Mouse (Mus musculus): ENCODE measurements around the gene Park7.

DNA sequence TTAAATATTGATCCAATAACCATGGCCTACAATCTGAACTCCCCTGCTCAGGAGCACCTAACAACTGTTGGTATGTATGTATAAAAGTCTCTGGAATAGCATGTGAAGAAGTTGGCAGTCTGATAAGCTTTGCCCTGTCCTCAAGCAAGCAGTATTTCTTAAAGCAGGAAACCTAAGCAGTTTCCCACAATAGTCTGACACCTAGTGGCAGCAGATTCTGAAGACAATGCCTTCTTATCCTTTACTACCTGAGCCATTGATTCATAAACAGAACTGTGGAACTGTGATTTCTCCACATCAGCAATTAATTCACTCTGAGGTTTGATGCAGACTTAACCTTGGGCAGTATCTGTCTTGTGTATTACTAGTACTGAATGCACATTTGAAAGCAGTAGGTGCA is 48.9 kb downstream of the Park7 start:
- TF ChIP-seq CTCF (IDR thresholded peaks at IDR 0.05; ENCODE audit: low read depth) (peak; percentile 53), EP300 (IDR thresholded peaks at IDR 0.05; ENCODE audit: low read depth) (no peak)
